Mouse (Mus musculus): ENCODE measurements around the gene Olfr850. TPM values are rescaled to one million over a fixed set of nuclear protein-coding genes. Genes with fewer than 3 reads are reported as not detected.

The Olfr850 gene
- total RNA-seq (2022): not detected

- no peak for DNase-seq (ENCODE audit: low spot score in 2 of 2)
Measured at GRCm38 (mm10) chr9:19478148-19478547, at the start of gene Olfr850. Gene Olfr850, minus strand, starts transcription at chr9:19478248.

- DNase-seq (ENCODE audit: low spot score in 2 of 2): no peak
Measured at GRCm38 (mm10) chr9:19492995-19493394, 14.9 kb upstream of the Olfr850 start, which contains the start of gene Olfr851. Gene Olfr851, plus strand, starts transcription at chr9:19493295.

- no peak for DNase-seq (ENCODE audit: low spot score in 2 of 2)
Measured at GRCm38 (mm10) chr9:19439966-19440365, 38.1 kb downstream of the Olfr850 start, which contains the start of gene Olfr849. Gene Olfr849, plus strand, starts transcription at chr9:19440266.

Other genes with a start within 250 kb of the Olfr850 start
- gene Olfr843, start 226.3 kb downstream of the Olfr850 start, total RNA-seq (2022): not detected
- not detected for gene Olfr844, start 161.9 kb downstream of the Olfr850 start, total RNA-seq (2022)
- not detected for gene Olfr845, start 141.8 kb downstream of the Olfr850 start, total RNA-seq (2022)
- not detected for gene Olfr846, start 114.2 kb downstream of the Olfr850 start, total RNA-seq (2022)
- gene Olfr847, start 99.6 kb downstream of the Olfr850 start, total RNA-seq (2022): not detected
- not detected for gene Olfr849, start 38.0 kb downstream of the Olfr850 start, total RNA-seq (2022)
- gene Olfr851, start 15.0 kb upstream of the Olfr850 start, total RNA-seq (2022): not detected
- gene Olfr853, start 62.8 kb upstream of the Olfr850 start, total RNA-seq (2022): not detected
- gene Olfr854, start 89.1 kb upstream of the Olfr850 start, total RNA-seq (2022): not detected
- not detected for gene Olfr855, start 104.4 kb upstream of the Olfr850 start, total RNA-seq (2022)
- 10 to 100 TPM; 21.9 to 26.3 (median 22.5) TPM for gene Zfp317, start 143.9 kb upstream of the Olfr850 start, total RNA-seq (2022)
- gene Olfr857, start 231.2 kb upstream of the Olfr850 start, total RNA-seq (2022): under 1 TPM in 1 of 4 experiments, not detected in 3; 0.14 TPM

Measured in left cerebral cortex, adult 8-10 months (tissue).